Mouse (Mus musculus) inflammation-experienced regulatory T-cells, adult 6 months (primary cell): ENCODE measurements around the gene Mtmr10. TPM values are rescaled to one million over a fixed set of nuclear protein-coding genes. Genes with fewer than 3 reads are reported as not detected.

Experiments used
- ATAC-seq: one replicate; pipeline ENCODE4 v1.8.0; 2017
- polyA plus RNA-seq, 3 experiments: library from polyadenylated mRNA; unstranded; fragments of 100-300 nt; shearing (Covaris generic); gene quantifications; one replicate each; pipeline ENCODE4 v1.2.1; 2017

Mtmr10 gene
- 1 to 10 TPM; 4.5 to 5.8 (median 5.6) TPM for polyA plus RNA-seq

- peak; percentile 97 for ATAC-seq
These were observed at the start of gene Mtmr10 for GRCm38 (mm10) chr7:64287414-64288091. Mtmr10 (plus strand) TSS chr7:64287653.

- no peak for ATAC-seq
These were observed 49.7 kb upstream of the Mtmr10 start for GRCm38 (mm10) chr7:64237747-64238146.

- ATAC-seq = no peak
These were observed 48.9 kb upstream of the Mtmr10 start for GRCm38 (mm10) chr7:64238410-64239086.

- no peak for ATAC-seq
These were observed 48.2 kb upstream of the Mtmr10 start for GRCm38 (mm10) chr7:64239138-64239805.

- ATAC-seq = no peak
These were observed 47.6 kb upstream of the Mtmr10 start for GRCm38 (mm10) chr7:64239806-64240315.

GRCm38 (mm10) chr7:64242424-64242823 lies 45.0 kb upstream of the Mtmr10 start:
- ATAC-seq = no peak

GRCm38 (mm10) chr7:64244371-64244770 lies 43.1 kb upstream of the Mtmr10 start:
- no peak for ATAC-seq

- ATAC-seq = no peak
These were observed 40.7 kb upstream of the Mtmr10 start for GRCm38 (mm10) chr7:64246713-64247112.

GRCm38 (mm10) chr7:64248352-64248751 lies 39.1 kb upstream of the Mtmr10 start:
- ATAC-seq = no peak

GRCm38 (mm10) chr7:64249715-64250114 lies 37.7 kb upstream of the Mtmr10 start:
- ATAC-seq = peak; percentile 75

GRCm38 (mm10) chr7:64250417-64250816 lies 37.0 kb upstream of the Mtmr10 start:
- ATAC-seq = peak; percentile 43

GRCm38 (mm10) chr7:64253736-64254135 lies 33.7 kb upstream of the Mtmr10 start:
- no peak for ATAC-seq

GRCm38 (mm10) chr7:64265502-64266279 lies 21.8 kb upstream of the Mtmr10 start:
- ATAC-seq = no peak

- no peak for ATAC-seq
These were observed 20.9 kb upstream of the Mtmr10 start for GRCm38 (mm10) chr7:64266587-64266986.

- no peak for ATAC-seq
These were observed 15.5 kb upstream of the Mtmr10 start for GRCm38 (mm10) chr7:64271926-64272325.

GRCm38 (mm10) chr7:64275518-64275917 lies 11.9 kb upstream of the Mtmr10 start:
- ATAC-seq = no peak

- ATAC-seq = no peak
These were observed 10.5 kb upstream of the Mtmr10 start for GRCm38 (mm10) chr7:64276921-64277320.

GRCm38 (mm10) chr7:64278526-64278925 lies 8.9 kb upstream of the Mtmr10 start:
- ATAC-seq = no peak

GRCm38 (mm10) chr7:64279548-64279947 lies 7.9 kb upstream of the Mtmr10 start:
- no peak for ATAC-seq

GRCm38 (mm10) chr7:64286566-64286965 lies 887 bp upstream of the Mtmr10 start:
- ATAC-seq = no peak

- no peak for ATAC-seq
These were observed 2.0 kb downstream of the Mtmr10 start for GRCm38 (mm10) chr7:64289416-64289815.

- ATAC-seq = no peak
These were observed 3.0 kb downstream of the Mtmr10 start for GRCm38 (mm10) chr7:64290431-64290830.

GRCm38 (mm10) chr7:64291722-64292121 lies 4.3 kb downstream of the Mtmr10 start:
- ATAC-seq = no peak
